Mouse (Mus musculus) small intestine, adult 2 months (tissue): ENCODE measurements around the gene Cyp4a31. TPM values are rescaled to one million over a fixed set of nuclear protein-coding genes. Genes with fewer than 3 reads are reported as not detected.
"Not testable (repeated sequence)": the region's sequence is repeated elsewhere in the genome, so short reads cannot be mapped to it uniquely, and the experiment has no call there.

Source experiments
- H3K27ac ChIP-seq: fragments of 200-500 bp; 2 replicates; pipeline ENCODE4 v1.5.1; 2012; ENCODE audit warnings: low read depth, low read length, control low read depth, inconsistent platforms; ENCODE audit not compliant: insufficient read depth
- H3K27me3 ChIP-seq: fragments of 200-500 bp; 2 replicates; pipeline ENCODE4 v1.6.1; 2012; ENCODE audit warnings: mild to moderate bottlenecking, moderate library complexity, low read length, inconsistent platforms; ENCODE audit not compliant: control insufficient read depth, insufficient read depth
- H3K36me3 ChIP-seq: fragments of 200-500 bp; 2 replicates; pipeline ENCODE4 v1.6.1; 2012; ENCODE audit warnings: mild to moderate bottlenecking, low read length, control low read depth, inconsistent platforms; ENCODE audit not compliant: control insufficient read depth, insufficient read depth
- H3K4me1 ChIP-seq: fragments of 200-500 bp; 2 replicates; pipeline ENCODE4 v1.6.1; 2012; ENCODE audit warnings: low read length, inconsistent platforms, mixed read lengths; ENCODE audit not compliant: control insufficient read depth, insufficient read depth, insufficient read length
- H3K4me3 ChIP-seq: fragments of 200-500 bp; 2 replicates; pipeline ENCODE4 v1.5.1; 2012; ENCODE audit warnings: low read depth, mild to moderate bottlenecking, control low read depth, inconsistent platforms, low read length, moderate library complexity
- CTCF ChIP-seq: fragments of 200-500 bp; IDR thresholded peaks from 2 replicates; pipeline ENCODE4 v1.5.1; 2012; ENCODE audit warnings: low read depth, mild to moderate bottlenecking, control low read depth, inconsistent platforms, low read length, moderate library complexity, mixed read lengths; ENCODE audit not compliant: insufficient replicate concordance, insufficient read length; ENCODE audit errors: extremely low read depth
- POLR2A ChIP-seq: fragments of 200-500 bp; IDR thresholded peaks from 2 replicates; pipeline ENCODE4 v1.6.1; 2012; ENCODE audit warnings: low read depth, mild to moderate bottlenecking, control low read depth, inconsistent platforms, low read length, moderate library complexity
- WGBS: fragments of 180-500 bp; shearing (Covaris S2); methylation state at CpG from one replicate; pipeline ENCODE4 v1.1.7; 2018; 5-methylcytosine and 5-hydroxymethylcytosine counted together
- polyA plus RNA-seq: library from polyadenylated mRNA; depleted of rRNA; stranded (reverse); fragments of >200 nt; gene quantifications from 2 replicates; pipeline ENCODE4 v1.2.3, GENCODE M21; 2012; rRNA removed

Gene Cyp4a31
- not detected in 2 replicates for polyA plus RNA-seq

- H3K36me3 ChIP-seq: no peaks in the 10 kb centered on the region
- H3K27ac ChIP-seq: no peak within 1 kb of the TSS
- no peak within 1 kb of the TSS for H3K4me3 ChIP-seq
- 59% methylated on average over 3 of the region's 3 CpGs for WGBS
- H3K27me3 ChIP-seq: no peaks in the 10 kb centered on the region
- H3K4me1 ChIP-seq: no peaks in the 10 kb centered on the region
- no peak for TF ChIP-seq POLR2A
- no peak for TF ChIP-seq CTCF
Observed at GRCm38 (mm10) chr4:115563401-115563800, at the start of gene Cyp4a31. Cyp4a31 (plus strand) TSS chr4:115563649.

GRCm38 (mm10) chr4:115513964-115514363 is 49.5 kb upstream of the Cyp4a31 start:
- not testable (repeated sequence) for H3K4me1 ChIP-seq, H3K36me3 ChIP-seq, H3K27ac ChIP-seq, H3K27me3 ChIP-seq, H3K4me3 ChIP-seq

GRCm38 (mm10) chr4:115518000-115518399 is 45.4 kb upstream of the Cyp4a31 start, which contains the start of gene Cyp4a10:
Cyp4a10 (plus strand) TSS chr4:115518264.
- H3K27ac ChIP-seq, H3K4me1 ChIP-seq, H3K4me3 ChIP-seq, H3K36me3 ChIP-seq, H3K27me3 ChIP-seq: not testable (repeated sequence)
- WGBS: 42% methylated on average over 5 of the region's 5 CpGs

- TF ChIP-seq CTCF (no peak), POLR2A (no peak)
- no peak overlapping the region for H3K4me3 ChIP-seq
- 24% methylated on average over 4 of the region's 4 CpGs for WGBS
- H3K36me3 ChIP-seq: no peaks in the 10 kb centered on the region
- H3K4me1 ChIP-seq: no peaks in the 10 kb centered on the region; the same call in 1 of the 2 replicates
- no peaks in the 10 kb centered on the region for H3K27me3 ChIP-seq
- H3K27ac ChIP-seq: no peak overlapping the region
Observed at GRCm38 (mm10) chr4:115519444-115519843, 44.0 kb upstream of the Cyp4a31 start.

- H3K27me3 ChIP-seq: no peaks in the 10 kb centered on the region
- H3K36me3 ChIP-seq: no peaks in the 10 kb centered on the region
- WGBS: 96% methylated on average over 2 of the region's 2 CpGs
- no peak overlapping the region for H3K27ac ChIP-seq
- TF ChIP-seq CTCF (no peak), POLR2A (no peak)
- no peaks in the 10 kb centered on the region; the same call in 1 of the 2 replicates for H3K4me1 ChIP-seq
- no peak overlapping the region for H3K4me3 ChIP-seq
Observed at GRCm38 (mm10) chr4:115521766-115522165, 41.7 kb upstream of the Cyp4a31 start.

GRCm38 (mm10) chr4:115545101-115545500 is 18.3 kb upstream of the Cyp4a31 start:
- 28% methylated on average over 1 of the region's 1 CpGs for WGBS
- Histone ChIP-seq H3K4me3 (no peak overlapping the region), H3K4me1 (no peaks in the 10 kb centered on the region), H3K27ac (no peak overlapping the region), H3K27me3 (no peaks in the 10 kb centered on the region), H3K36me3 (no peaks in the 10 kb centered on the region)
- no peak for TF ChIP-seq POLR2A
- no peak for TF ChIP-seq CTCF

GRCm38 (mm10) chr4:115546141-115546828 is 17.2 kb upstream of the Cyp4a31 start:
- 46% methylated on average over 2 of the region's 2 CpGs for WGBS

GRCm38 (mm10) chr4:115552726-115553125 is 10.7 kb upstream of the Cyp4a31 start:
- no peak overlapping the region for H3K27ac ChIP-seq
- no peak for TF ChIP-seq POLR2A
- TF ChIP-seq CTCF: no peak
- WGBS: 79% methylated on average over 3 of the region's 3 CpGs
- no peaks in the 10 kb centered on the region for H3K27me3 ChIP-seq
- no peak overlapping the region for H3K4me3 ChIP-seq
- H3K36me3 ChIP-seq: no peaks in the 10 kb centered on the region
- no peaks in the 10 kb centered on the region; the same call in 1 of the 2 replicates for H3K4me1 ChIP-seq

More at GRCm38 (mm10) chr4:115546141-115546828, 17.2 kb upstream of the Cyp4a31 start:
- no peaks in the 10 kb centered on the region for H3K27me3 ChIP-seq
- H3K36me3 ChIP-seq: no peaks in the 10 kb centered on the region
- no peak overlapping the region for H3K27ac ChIP-seq
- no peaks in the 10 kb centered on the region for H3K4me1 ChIP-seq
- H3K4me3 ChIP-seq: no peak overlapping the region
- no peak for TF ChIP-seq POLR2A
